Mouse (Mus musculus) bone marrow, adult 2 months (tissue): ENCODE measurements around the gene Pik3r5.

Source experiments
- CTCF ChIP-seq: fragments of 200-500 bp; IDR thresholded peaks from 2 replicates; pipeline ENCODE4 v1.5.1; 2011; ENCODE audit warnings: low read length, control low read depth; ENCODE audit not compliant: control insufficient read depth, insufficient read depth
- POLR2A ChIP-seq: fragments of 200-500 bp; IDR thresholded peaks from 2 replicates; pipeline ENCODE4 v1.6.1; 2011; ENCODE audit warnings: low read depth, mild to moderate bottlenecking, control low read depth, low read length, borderline replicate concordance; ENCODE audit not compliant: control insufficient read depth

DNA sequence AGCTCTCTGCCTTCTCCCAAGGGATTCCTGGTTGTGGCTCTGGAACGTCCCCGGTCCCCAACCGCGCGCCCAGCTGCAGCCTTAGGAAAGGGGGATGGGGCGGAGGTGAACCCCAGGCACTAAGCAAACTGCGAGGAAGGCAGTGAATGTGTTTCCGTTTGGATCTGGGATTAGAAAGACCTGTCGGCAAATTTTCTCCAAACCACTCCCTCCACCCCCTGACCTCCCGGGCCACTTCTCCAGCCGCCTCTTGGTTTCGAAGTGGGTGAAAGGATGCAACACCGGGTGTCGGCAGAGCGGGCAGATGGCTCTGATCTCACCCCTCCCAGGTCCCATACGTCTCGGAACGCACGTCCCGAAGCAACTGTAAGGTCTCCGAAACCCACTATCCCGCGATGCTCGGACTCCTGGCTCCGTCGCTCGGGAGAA is 47.3 kb upstream of the Pik3r5 start:
- TF ChIP-seq CTCF (no peak), POLR2A (no peak)
